Mouse (Mus musculus) neural tube, embryonic 11.5 days (tissue): ENCODE results near the gene Cytl1. TPM values are rescaled to one million over a fixed set of nuclear protein-coding genes. Genes with fewer than 3 reads are reported as not detected.

ENCODE experiments used
- ATAC-seq: fragments of 200-750 bp; cut with Nextera tagmentation; 2 replicates; pipeline ENCODE4 v1.8.0; 2017; ENCODE audit warnings: moderate number of reproducible peaks, mild to moderate bottlenecking, moderate TSS enrichment, moderate library complexity; ENCODE audit not compliant: insufficient read depth, low FRiP score, low TSS enrichment
- DNase-seq: peaks from one replicate; pipeline ENCODE4 v3.0.0-alpha.2; 2015; ENCODE audit warnings: low spot score
- H3K27ac ChIP-seq: fragments of 300-500 bp; sonication (generic); 2 replicates; pipeline ENCODE4 v1.5.1; 2014; ENCODE audit warnings: low read depth, mild to moderate bottlenecking, low read length
- H3K27me3 ChIP-seq: fragments of 300-500 bp; sonication (generic); 2 replicates; pipeline ENCODE4 v1.6.1; 2014; ENCODE audit warnings: mild to moderate bottlenecking, low read length, mixed read lengths; ENCODE audit not compliant: control insufficient read depth, insufficient read depth
- H3K36me3 ChIP-seq: fragments of 300-500 bp; sonication (generic); 2 replicates; pipeline ENCODE4 v1.6.1; 2014; ENCODE audit warnings: mild to moderate bottlenecking, low read length, moderate library complexity, mixed read lengths; ENCODE audit not compliant: control insufficient read depth, insufficient read depth
- H3K4me1 ChIP-seq: fragments of 300-500 bp; sonication (generic); 2 replicates; pipeline ENCODE4 v1.6.1; 2014; ENCODE audit warnings: low read length, mixed read lengths; ENCODE audit not compliant: control insufficient read depth, insufficient read depth
- H3K4me2 ChIP-seq: fragments of 300-500 bp; sonication (generic); 2 replicates; pipeline ENCODE4 v1.6.1; 2014; ENCODE audit warnings: low read depth, mild to moderate bottlenecking, moderate library complexity
- H3K4me3 ChIP-seq: fragments of 300-500 bp; sonication (generic); 2 replicates; pipeline ENCODE4 v1.5.1; 2014; ENCODE audit warnings: low read depth, low read length
- H3K9ac ChIP-seq: fragments of 300-500 bp; sonication (generic); 2 replicates; pipeline ENCODE4 v1.6.1; 2014; ENCODE audit warnings: mild to moderate bottlenecking, low read length
- H3K9me3 ChIP-seq: fragments of 300-500 bp; sonication (generic); 2 replicates; pipeline ENCODE4 v1.6.1; 2016; ENCODE audit warnings: low read length; ENCODE audit not compliant: control insufficient read depth
- WGBS: fragments of 180-500 bp; shearing (Covaris S2); extraction: QIAGEN DNeasy Blood & Tissue Kit; methylation state at CpG from one replicate; pipeline ENCODE4 v1.1.7; 2014; 5-methylcytosine and 5-hydroxymethylcytosine counted together
- polyA plus RNA-seq: library from polyadenylated mRNA; unstranded; fragments of >200 nt; fragmentation: Nextera tagmentation; extraction: Ambion mirVana; gene quantifications from 2 replicates; pipeline ENCODE4 v1.2.1, GENCODE M21; 2014

Cytl1 gene
- polyA plus RNA-seq, 1 experiment from 2014 or later, result 1.3 TPM

GRCm38 (mm10) chr5:37783306-37783705 lies 48.0 kb downstream of the Cytl1 start:
- Histone ChIP-seq H3K36me3 (no peaks in the 10 kb centered on the region), H3K27ac (no peak overlapping the region), H3K4me3 (no peak overlapping the region), H3K9ac (no peak overlapping the region), H3K4me2 (no peak overlapping the region), H3K4me1 (no peaks in the 10 kb centered on the region), H3K27me3 (no peaks in the 10 kb centered on the region), H3K9me3 (no peaks in the 10 kb centered on the region)
- DNase-seq (no peak), ATAC-seq (no peak)
- WGBS, result 57% methylated on average over 8 of the region's 8 CpGs

GRCm38 (mm10) chr5:37784847-37785391 lies 49.6 kb downstream of the Cytl1 start:
- Histone ChIP-seq H3K4me1 (no peaks in the 10 kb centered on the region), H3K9ac (no peak overlapping the region), H3K27ac (no peak overlapping the region), H3K27me3 (no peaks in the 10 kb centered on the region), H3K9me3 (no peaks in the 10 kb centered on the region), H3K4me3 (no peak overlapping the region), H3K4me2 (no peak overlapping the region), H3K36me3 (no peaks in the 10 kb centered on the region)
- DNase-seq, result no peak
- WGBS, result 81% methylated on average over 9 of the region's 9 CpGs
- ATAC-seq, result no peak

Other genes starting within 250 kb of the Cytl1 start
- 10.2 and 11.6 TPM in 2 replicates for gene Stk32b, start 18.3 kb upstream of the Cytl1 start, polyA plus RNA-seq
- 55.2 and 56.5 TPM in 2 replicates for gene Msx1, start 89.1 kb downstream of the Cytl1 start, polyA plus RNA-seq